Mouse (Mus musculus): ENCODE data around the gene Gtf3c2. TPM values are rescaled to one million over a fixed set of nuclear protein-coding genes. Genes with fewer than 3 reads are reported as not detected.

The Gtf3c2 gene
- polyA plus RNA-seq, 1 experiment from 2014 or later = 81.9 TPM

DNA sequence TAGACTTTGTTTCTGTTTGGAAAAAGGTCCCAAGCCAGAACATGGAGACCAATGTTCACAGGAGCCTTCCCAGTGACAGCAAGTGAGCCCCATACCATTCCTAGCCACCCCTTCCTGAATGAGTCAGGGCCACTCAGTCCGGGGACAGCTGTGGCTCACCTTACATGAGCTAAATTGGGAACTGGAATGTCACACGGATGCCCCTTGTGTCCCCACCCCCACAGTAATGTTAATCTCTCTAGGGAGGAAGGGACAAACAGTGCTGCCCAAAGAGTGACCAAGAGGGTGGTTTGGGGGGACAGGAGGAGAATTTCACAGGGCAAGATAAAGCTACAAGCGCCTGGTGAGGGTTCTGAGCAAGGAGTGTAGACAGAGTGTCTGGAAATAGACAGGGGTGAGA lies 63.6 kb downstream of the Gtf3c2 start, which contains the start of gene Trim54:
Gene Trim54, plus strand, starts transcription at position 359 of the 400 bp plus-strand sequence.
- no peaks in the 10 kb centered on the region for H3K9me3 ChIP-seq
- no peak for DNase-seq (ENCODE audit: low spot score)
- H3K36me3 ChIP-seq = no peaks in the 10 kb centered on the region
- peak within 1 kb of the TSS; percentile 86 for H3K27ac ChIP-seq
- H3K4me1 ChIP-seq = peaks cover 10% of the 10 kb centered on the region
- H3K27me3 ChIP-seq (ENCODE audit: insufficient read depth, poor library complexity, severe bottlenecking) = no peaks in the 10 kb centered on the region
- peak within 1 kb of the TSS; percentile 57 for H3K4me3 ChIP-seq
- 18% methylated on average over 3 of the region's 3 CpGs for WGBS

DNA sequence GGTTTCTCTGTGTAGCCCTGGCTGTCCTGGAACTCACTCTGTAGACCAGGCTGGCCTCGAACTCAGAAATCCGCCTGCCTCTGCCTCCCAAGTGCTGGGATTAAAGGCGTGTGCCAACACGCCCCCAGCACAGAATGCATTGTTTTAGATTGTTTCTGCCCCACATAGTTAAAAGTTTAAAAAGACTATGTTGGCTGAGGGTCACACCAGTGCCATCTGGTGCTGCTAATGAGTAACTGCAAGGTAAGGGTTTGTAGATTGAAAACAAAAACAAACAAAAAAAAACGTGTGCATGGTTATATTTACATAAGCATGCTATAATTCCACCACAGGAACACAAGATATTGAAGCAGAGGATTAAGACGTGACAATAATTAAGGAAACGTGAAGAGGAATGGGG lies 69.2 kb downstream of the Gtf3c2 start:
- no peaks in the 10 kb centered on the region for H3K4me1 ChIP-seq
- no peak for DNase-seq (ENCODE audit: low spot score)
- no peaks in the 10 kb centered on the region for H3K36me3 ChIP-seq
- H3K4me3 ChIP-seq = no peak overlapping the region
- 30% methylated on average over 7 of the region's 7 CpGs for WGBS
- peaks cover 6% of the 10 kb centered on the region for H3K27me3 ChIP-seq (ENCODE audit: insufficient read depth, poor library complexity, severe bottlenecking)
- no peaks in the 10 kb centered on the region for H3K9me3 ChIP-seq
- H3K27ac ChIP-seq = no peak overlapping the region

DNA sequence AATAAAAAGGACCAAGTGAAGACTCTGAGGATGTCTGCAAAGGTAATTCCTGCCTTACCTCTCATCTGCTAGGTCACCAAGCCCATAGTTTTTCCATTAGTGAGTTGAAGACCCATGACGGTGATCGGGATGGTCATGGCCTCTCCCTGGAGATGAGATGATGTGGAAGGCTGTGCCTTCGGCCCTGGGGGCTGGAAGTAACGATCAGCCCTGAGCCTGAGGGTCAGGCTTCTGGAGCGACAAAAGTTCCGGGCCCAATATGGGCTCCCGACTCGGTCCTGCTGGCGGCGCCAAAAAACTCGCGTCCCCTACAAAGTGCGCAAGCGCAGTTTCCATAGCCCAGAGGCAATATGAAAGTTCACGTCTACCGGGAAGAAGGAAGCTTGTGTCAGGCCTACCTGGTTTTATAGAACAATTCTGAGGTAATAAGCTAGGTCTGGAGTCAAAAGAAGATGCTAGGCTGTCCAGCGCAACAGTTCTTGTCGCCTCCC lies 71.9 kb downstream of the Gtf3c2 start, which contains the start of gene Slc30a3:
Gene Slc30a3, minus strand, starts transcription at position 238 of the 491 bp plus-strand sequence.
- 86% methylated on average over 18 of the region's 18 CpGs for WGBS
- Histone ChIP-seq H3K4me1 (no peaks in the 10 kb centered on the region), H3K4me3 (no peak within 1 kb of the TSS), H3K27ac (no peak within 1 kb of the TSS), H3K36me3 (no peaks in the 10 kb centered on the region), H3K9me3 (no peaks in the 10 kb centered on the region), H3K27me3 (ENCODE audit: insufficient read depth, poor library complexity, severe bottlenecking) (peaks cover 6% of the 10 kb centered on the region)
- no peak for DNase-seq (ENCODE audit: low spot score)

Other genes starting within 250 kb of the Gtf3c2 start
- 5.5 and 6.0 TPM in 2 replicates for gene Cgref1, start 234.6 kb downstream of the Gtf3c2 start, polyA plus RNA-seq (2016; fragmentation: Nextera tagmentation; extraction: Ambion mirVana)
- 118 and 124 TPM in 2 replicates for gene Preb, start 219.8 kb downstream of the Gtf3c2 start, polyA plus RNA-seq (2016; fragmentation: Nextera tagmentation; extraction: Ambion mirVana)
- 0.11 and 0.17 TPM in 2 replicates for gene Tcf23, start 211.5 kb downstream of the Gtf3c2 start, polyA plus RNA-seq (2016; fragmentation: Nextera tagmentation; extraction: Ambion mirVana)
- 79.7 and 87.6 TPM in 2 replicates for gene Atraid, start 131.8 kb downstream of the Gtf3c2 start, polyA plus RNA-seq (2016; fragmentation: Nextera tagmentation; extraction: Ambion mirVana)
- 9.9 and 11.3 TPM in 2 replicates for gene Slc5a6, start 131.2 kb downstream of the Gtf3c2 start, polyA plus RNA-seq (2016; fragmentation: Nextera tagmentation; extraction: Ambion mirVana)
- 42.7 and 50.9 TPM in 2 replicates for gene Cad, start 125.4 kb downstream of the Gtf3c2 start, polyA plus RNA-seq (2016; fragmentation: Nextera tagmentation; extraction: Ambion mirVana)
- gene Dnajc5g, start 73.9 kb downstream of the Gtf3c2 start, polyA plus RNA-seq (2016; fragmentation: Nextera tagmentation; extraction: Ambion mirVana) = not detected in 2 replicates
- gene Slc30a3, start 71.9 kb downstream of the Gtf3c2 start, polyA plus RNA-seq (2016; fragmentation: Nextera tagmentation; extraction: Ambion mirVana) = 0.62 and 0.67 TPM in 2 replicates
- 17.0 and 23.8 TPM in 2 replicates for gene Trim54, start 63.4 kb downstream of the Gtf3c2 start, polyA plus RNA-seq (2016; fragmentation: Nextera tagmentation; extraction: Ambion mirVana)
- not detected in 2 replicates for gene Ucn, start 41.3 kb downstream of the Gtf3c2 start, polyA plus RNA-seq (2016; fragmentation: Nextera tagmentation; extraction: Ambion mirVana)
- 77.3 and 87.3 TPM in 2 replicates for gene Mpv17, start 25.9 kb downstream of the Gtf3c2 start, polyA plus RNA-seq (2016; fragmentation: Nextera tagmentation; extraction: Ambion mirVana)
- gene Gm29609, start 233 bp downstream of the Gtf3c2 start, polyA plus RNA-seq (2016; fragmentation: Nextera tagmentation; extraction: Ambion mirVana) = 0.77 and 1.00 TPM in 2 replicates
- gene Snx17, start 13.1 kb upstream of the Gtf3c2 start, polyA plus RNA-seq (2016; fragmentation: Nextera tagmentation; extraction: Ambion mirVana) = 133 TPM in 2 replicates
- gene Eif2b4, start 13.3 kb upstream of the Gtf3c2 start, polyA plus RNA-seq (2016; fragmentation: Nextera tagmentation; extraction: Ambion mirVana) = 73.4 and 77.6 TPM in 2 replicates
- 7.3 and 11.0 TPM in 2 replicates for gene Zfp513, start 22.2 kb upstream of the Gtf3c2 start, polyA plus RNA-seq (2016; fragmentation: Nextera tagmentation; extraction: Ambion mirVana)
- gene Ppm1g, start 40.5 kb upstream of the Gtf3c2 start, polyA plus RNA-seq (2016; fragmentation: Nextera tagmentation; extraction: Ambion mirVana) = 148 and 151 TPM in 2 replicates
- gene Nrbp1, start 60.7 kb upstream of the Gtf3c2 start, polyA plus RNA-seq (2016; fragmentation: Nextera tagmentation; extraction: Ambion mirVana) = 149 and 153 TPM in 2 replicates
- 0.28 TPM in 1 of 2 replicates, not detected in the other for gene Gm9970, start 61.1 kb upstream of the Gtf3c2 start, polyA plus RNA-seq (2016; fragmentation: Nextera tagmentation; extraction: Ambion mirVana)
- 10.2 and 13.1 TPM in 2 replicates for gene Krtcap3, start 71.5 kb upstream of the Gtf3c2 start, polyA plus RNA-seq (2016; fragmentation: Nextera tagmentation; extraction: Ambion mirVana)
- 28.6 and 31.1 TPM in 2 replicates for gene Ift172, start 111.0 kb upstream of the Gtf3c2 start, polyA plus RNA-seq (2016; fragmentation: Nextera tagmentation; extraction: Ambion mirVana)
- gene Fndc4, start 115.9 kb upstream of the Gtf3c2 start, polyA plus RNA-seq (2016; fragmentation: Nextera tagmentation; extraction: Ambion mirVana) = 30.2 and 51.9 TPM in 2 replicates
- 0.15 and 0.63 TPM in 2 replicates for gene Gckr, start 117.3 kb upstream of the Gtf3c2 start, polyA plus RNA-seq (2016; fragmentation: Nextera tagmentation; extraction: Ambion mirVana)

Measured in heart, embryonic 10.5 days (tissue).